Mouse (Mus musculus) embryonic facial prominence, embryonic 15.5 days (tissue): ENCODE measurements around the gene Impg2. TPM values are rescaled to one million over a fixed set of nuclear protein-coding genes. Genes with fewer than 3 reads are reported as not detected.

ENCODE experiments used
- ATAC-seq: fragments of 200-750 bp; cut with Nextera tagmentation; 2 replicates; pipeline ENCODE4 v1.8.0; 2017; ENCODE audit warnings: low read depth, moderate TSS enrichment; ENCODE audit not compliant: insufficient number of reproducible peaks, low FRiP score, low TSS enrichment
- H3K27ac ChIP-seq: fragments of 300-500 bp; sonication (generic); replicated peaks from 2 replicates; pipeline ENCODE4 v1.5.1; 2015; ENCODE audit warnings: mild to moderate bottlenecking, inconsistent platforms
- H3K27me3 ChIP-seq: fragments of 300-500 bp; sonication (generic); 2 replicates; pipeline ENCODE4 v1.6.1; 2015; ENCODE audit warnings: inconsistent platforms
- H3K36me3 ChIP-seq: fragments of 300-500 bp; sonication (generic); 2 replicates; pipeline ENCODE4 v1.6.1; 2015; ENCODE audit warnings: mild to moderate bottlenecking, inconsistent platforms
- H3K4me1 ChIP-seq: fragments of 300-500 bp; sonication (generic); 2 replicates; pipeline ENCODE4 v1.6.1; 2015; ENCODE audit warnings: inconsistent platforms
- H3K4me2 ChIP-seq: fragments of 300-500 bp; sonication (generic); replicated peaks from 2 replicates; pipeline ENCODE4 v1.6.1; 2015; ENCODE audit warnings: mild to moderate bottlenecking, inconsistent platforms
- H3K4me3 ChIP-seq: fragments of 300-500 bp; sonication (generic); replicated peaks from 2 replicates; pipeline ENCODE4 v1.5.1; 2015; ENCODE audit warnings: mild to moderate bottlenecking, inconsistent platforms
- H3K9ac ChIP-seq: fragments of 300-500 bp; sonication (generic); 2 replicates; pipeline ENCODE4 v1.6.1; 2015; ENCODE audit warnings: inconsistent platforms
- H3K9me3 ChIP-seq: fragments of 300-500 bp; sonication (generic); replicated peaks from 2 replicates; pipeline ENCODE4 v1.6.1; 2016; ENCODE audit warnings: inconsistent platforms
- WGBS: fragments of 180-500 bp; shearing (Covaris S2); methylation state at CpG from one replicate; pipeline ENCODE4 v1.1.7; 2015; 5-methylcytosine and 5-hydroxymethylcytosine counted together
- polyA plus RNA-seq: library from polyadenylated mRNA; unstranded; fragments of >200 nt; fragmentation: Nextera tagmentation; extraction: Ambion mirVana; gene quantifications from 2 replicates; pipeline ENCODE4 v1.2.1, GENCODE M21; 2015

Impg2 gene
- polyA plus RNA-seq, 1 experiment from 2014 or later = 0.13 TPM

GRCm38 (mm10) chr16:56273917-56274316, 69.8 kb downstream of the Impg2 start:
- H3K4me1 ChIP-seq = no peaks in the 10 kb centered on the region
- WGBS = 80% methylated on average over 1 of the region's 1 CpGs
- H3K4me3 ChIP-seq = no peak overlapping the region
- no peak overlapping the region for H3K27ac ChIP-seq
- no peaks in the 10 kb centered on the region for H3K36me3 ChIP-seq
- no peak overlapping the region for H3K9ac ChIP-seq
- H3K27me3 ChIP-seq = no peaks in the 10 kb centered on the region
- no peak for ATAC-seq
- no peak overlapping the region for H3K4me2 ChIP-seq
- no peaks in the 10 kb centered on the region for H3K9me3 ChIP-seq

- Histone ChIP-seq H3K36me3 (no peaks in the 10 kb centered on the region), H3K9ac (no peak overlapping the region), H3K4me3 (no peak overlapping the region), H3K27ac (no peak overlapping the region), H3K4me2 (no peak overlapping the region), H3K4me1 (no peaks in the 10 kb centered on the region), H3K9me3 (no peaks in the 10 kb centered on the region), H3K27me3 (no peaks in the 10 kb centered on the region)
- 70% methylated on average over 9 of the region's 9 CpGs for WGBS
- no peak for ATAC-seq
These were observed 74.9 kb downstream of the Impg2 start for GRCm38 (mm10) chr16:56279060-56279459.

GRCm38 (mm10) chr16:56279752-56280151, 75.6 kb downstream of the Impg2 start:
- Histone ChIP-seq H3K27me3 (no peaks in the 10 kb centered on the region), H3K9me3 (no peaks in the 10 kb centered on the region), H3K36me3 (no peaks in the 10 kb centered on the region), H3K9ac (no peak overlapping the region), H3K27ac (no peak overlapping the region), H3K4me3 (no peak overlapping the region), H3K4me1 (no peaks in the 10 kb centered on the region), H3K4me2 (no peak overlapping the region)
- no peak for ATAC-seq

- Histone ChIP-seq H3K4me2 (no peak overlapping the region), H3K9ac (no peak overlapping the region), H3K36me3 (no peaks in the 10 kb centered on the region), H3K9me3 (no peaks in the 10 kb centered on the region), H3K4me3 (no peak overlapping the region), H3K27ac (no peak overlapping the region), H3K27me3 (no peaks in the 10 kb centered on the region), H3K4me1 (no peaks in the 10 kb centered on the region)
- 70% methylated on average over 4 of the region's 4 CpGs for WGBS
- ATAC-seq = no peak
These were observed 77.2 kb downstream of the Impg2 start for GRCm38 (mm10) chr16:56281336-56281735.

GRCm38 (mm10) chr16:56283330-56283729, 79.2 kb downstream of the Impg2 start:
- Histone ChIP-seq H3K4me2 (no peak overlapping the region), H3K27ac (no peak overlapping the region), H3K4me3 (no peak overlapping the region), H3K9me3 (no peaks in the 10 kb centered on the region), H3K9ac (no peak overlapping the region), H3K36me3 (no peaks in the 10 kb centered on the region), H3K4me1 (no peaks in the 10 kb centered on the region), H3K27me3 (no peaks in the 10 kb centered on the region)
- ATAC-seq = no peak
- 91% methylated on average over 1 of the region's 1 CpGs for WGBS

- no peak overlapping the region for H3K4me2 ChIP-seq
- WGBS = 41% methylated on average over 1 of the region's 1 CpGs
These were observed 79.8 kb downstream of the Impg2 start for GRCm38 (mm10) chr16:56283873-56284272.

GRCm38 (mm10) chr16:56286076-56286475, 82.0 kb downstream of the Impg2 start:
- Histone ChIP-seq H3K9ac (no peak overlapping the region), H3K4me1 (no peaks in the 10 kb centered on the region), H3K4me3 (no peak overlapping the region), H3K27me3 (no peaks in the 10 kb centered on the region), H3K36me3 (no peaks in the 10 kb centered on the region), H3K9me3 (no peaks in the 10 kb centered on the region), H3K4me2 (no peak overlapping the region), H3K27ac (no peak overlapping the region)
- 76% methylated on average over 5 of the region's 5 CpGs for WGBS
- no peak for ATAC-seq

More at GRCm38 (mm10) chr16:56283873-56284272, 79.8 kb downstream of the Impg2 start:
- no peaks in the 10 kb centered on the region for H3K9me3 ChIP-seq
- ATAC-seq = no peak
- no peak overlapping the region for H3K4me3 ChIP-seq
- H3K36me3 ChIP-seq = no peaks in the 10 kb centered on the region
- H3K27me3 ChIP-seq = no peaks in the 10 kb centered on the region
- no peak overlapping the region for H3K27ac ChIP-seq
- no peaks in the 10 kb centered on the region for H3K4me1 ChIP-seq
- no peak overlapping the region for H3K9ac ChIP-seq

- Histone ChIP-seq H3K4me1 (no peaks in the 10 kb centered on the region), H3K9me3 (no peaks in the 10 kb centered on the region), H3K27ac (no peak overlapping the region), H3K4me3 (no peak overlapping the region), H3K36me3 (no peaks in the 10 kb centered on the region), H3K4me2 (no peak overlapping the region), H3K9ac (no peak overlapping the region), H3K27me3 (no peaks in the 10 kb centered on the region)
- 100% methylated on average over 2 of the region's 2 CpGs for WGBS
- ATAC-seq = no peak
These were observed 82.9 kb downstream of the Impg2 start for GRCm38 (mm10) chr16:56286977-56287376.

GRCm38 (mm10) chr16:56294887-56295286, 90.8 kb downstream of the Impg2 start:
- Histone ChIP-seq H3K4me2 (no peak overlapping the region), H3K9ac (no peak overlapping the region), H3K9me3 (no peaks in the 10 kb centered on the region), H3K4me3 (no peak overlapping the region), H3K27me3 (no peaks in the 10 kb centered on the region), H3K4me1 (no peaks in the 10 kb centered on the region), H3K36me3 (no peaks in the 10 kb centered on the region), H3K27ac (no peak overlapping the region)
- ATAC-seq = no peak
- 52% methylated on average over 1 of the region's 1 CpGs for WGBS

GRCm38 (mm10) chr16:56295888-56296648, 92.0 kb downstream of the Impg2 start:
- Histone ChIP-seq H3K4me1 (no peaks in the 10 kb centered on the region), H3K36me3 (no peaks in the 10 kb centered on the region), H3K4me3 (no peak overlapping the region), H3K9ac (no peak overlapping the region), H3K27ac (no peak overlapping the region), H3K27me3 (no peaks in the 10 kb centered on the region), H3K4me2 (no peak overlapping the region), H3K9me3 (no peaks in the 10 kb centered on the region)
- WGBS = 77% methylated on average over 3 of the region's 3 CpGs
- no peak for ATAC-seq

- 46% methylated on average over 6 of the region's 6 CpGs for WGBS
- H3K4me3 ChIP-seq = no peak overlapping the region
- H3K27me3 ChIP-seq = no peaks in the 10 kb centered on the region
- H3K4me1 ChIP-seq = no peaks in the 10 kb centered on the region; the same call in 1 of the 2 replicates
- no peak overlapping the region for H3K27ac ChIP-seq
- no peaks in the 10 kb centered on the region for H3K36me3 ChIP-seq
- no peak overlapping the region for H3K9ac ChIP-seq
- ATAC-seq = no peak
- no peak overlapping the region for H3K4me2 ChIP-seq
- no peaks in the 10 kb centered on the region for H3K9me3 ChIP-seq
These were observed 94.1 kb downstream of the Impg2 start for GRCm38 (mm10) chr16:56298248-56298647.

- no peak overlapping the region for H3K4me2 ChIP-seq
- no peak overlapping the region for H3K27ac ChIP-seq
- no peaks in the 10 kb centered on the region for H3K27me3 ChIP-seq
- H3K36me3 ChIP-seq = no peaks in the 10 kb centered on the region
- H3K4me1 ChIP-seq = no peaks in the 10 kb centered on the region; the same call in 1 of the 2 replicates
- 32% methylated on average over 2 of the region's 2 CpGs for WGBS
- no peaks in the 10 kb centered on the region for H3K9me3 ChIP-seq
- H3K4me3 ChIP-seq = no peak overlapping the region
- no peak for ATAC-seq
- H3K9ac ChIP-seq = no peak overlapping the region
These were observed 94.7 kb downstream of the Impg2 start for GRCm38 (mm10) chr16:56298836-56299235.
